Mouse (Mus musculus): ENCODE measurements at regions not wholly inside any gene's neighbourhood (a gene's known extent, or its start where the extent isn't known, plus 50 kb on each side); places are given as distances from the start of the nearest gene placed in this dataset.

- no peak for DNase-seq (ENCODE audit: low spot score in 2 of 2)
Observed at GRCm38 (mm10) chr13:35383000-35383623, 276.5 kb upstream of the Cdyl start.

GRCm38 (mm10) chr13:35383624-35384018, 276.0 kb upstream of the Cdyl start:
- peak; percentile 63 to 75 for DNase-seq (ENCODE audit: low spot score in 2 of 2)

- no peak for DNase-seq (ENCODE audit: low spot score in 2 of 2)
Observed at GRCm38 (mm10) chr13:35388380-35388779, 271.3 kb upstream of the Cdyl start.

- DNase-seq (ENCODE audit: low spot score in 2 of 2), result no peak
Observed at GRCm38 (mm10) chr13:35389781-35390525, 269.7 kb upstream of the Cdyl start.

GRCm38 (mm10) chr13:35390526-35390880, 269.1 kb upstream of the Cdyl start:
- no peak for DNase-seq (ENCODE audit: low spot score in 2 of 2)

GRCm38 (mm10) chr13:35392167-35392566, 267.5 kb upstream of the Cdyl start:
- DNase-seq (ENCODE audit: low spot score in 2 of 2), result no peak

- peak in 1 of 2 experiments; percentile 7 for DNase-seq (ENCODE audit: low spot score in 2 of 2)
Observed at GRCm38 (mm10) chr13:35395192-35395591, 264.4 kb upstream of the Cdyl start.

GRCm38 (mm10) chr13:35395630-35396029, 264.0 kb upstream of the Cdyl start:
- peak; percentile 52 to 66 for DNase-seq (ENCODE audit: low spot score in 2 of 2)

- no peak for DNase-seq (ENCODE audit: low spot score in 2 of 2)
Observed at GRCm38 (mm10) chr13:35397166-35397565, 262.5 kb upstream of the Cdyl start.

- DNase-seq (ENCODE audit: low spot score in 2 of 2), result no peak
Observed at GRCm38 (mm10) chr13:35398192-35398591, 261.4 kb upstream of the Cdyl start.

- no peak for DNase-seq (ENCODE audit: low spot score in 2 of 2)
Observed at GRCm38 (mm10) chr13:35402856-35403255, 256.8 kb upstream of the Cdyl start.

GRCm38 (mm10) chr13:35404428-35404827, 255.2 kb upstream of the Cdyl start:
- no peak for DNase-seq (ENCODE audit: low spot score in 2 of 2)

GRCm38 (mm10) chr13:35405384-35405783, 254.2 kb upstream of the Cdyl start:
- DNase-seq (ENCODE audit: low spot score in 2 of 2), result no peak

GRCm38 (mm10) chr13:35417500-35417899, 242.1 kb upstream of the Cdyl start:
- no peak for DNase-seq (ENCODE audit: low spot score in 2 of 2)

GRCm38 (mm10) chr13:35420076-35420475, 239.6 kb upstream of the Cdyl start:
- DNase-seq (ENCODE audit: low spot score in 2 of 2), result no peak

- DNase-seq (ENCODE audit: low spot score in 2 of 2), result no peak
Observed at GRCm38 (mm10) chr13:35426061-35426460, 233.6 kb upstream of the Cdyl start.

- DNase-seq (ENCODE audit: low spot score in 2 of 2), result no peak
Observed at GRCm38 (mm10) chr13:35435173-35435572, 224.5 kb upstream of the Cdyl start.

GRCm38 (mm10) chr13:35447661-35448060, 212.0 kb upstream of the Cdyl start:
- no peak for DNase-seq (ENCODE audit: low spot score in 2 of 2)

- DNase-seq (ENCODE audit: low spot score in 2 of 2), result no peak
Observed at GRCm38 (mm10) chr13:35452420-35452819, 207.2 kb upstream of the Cdyl start.

GRCm38 (mm10) chr13:35453222-35453914, 206.3 kb upstream of the Cdyl start:
- no peak for DNase-seq (ENCODE audit: low spot score in 2 of 2)

- DNase-seq (ENCODE audit: low spot score in 2 of 2), result no peak
Observed at GRCm38 (mm10) chr13:35460051-35460450, 199.6 kb upstream of the Cdyl start.

GRCm38 (mm10) chr13:35463231-35463630, 196.4 kb upstream of the Cdyl start:
- DNase-seq (ENCODE audit: low spot score in 2 of 2), result peak in 1 of 2 experiments; percentile 40

GRCm38 (mm10) chr13:35463850-35464249, 195.8 kb upstream of the Cdyl start:
- DNase-seq (ENCODE audit: low spot score in 2 of 2), result no peak
